Mouse (Mus musculus) lung, adult 2 months (tissue): ENCODE measurements at regions not wholly inside any gene's neighbourhood (a gene's known extent, or its start where the extent isn't known, plus 50 kb on each side); places are given as distances from the start of the nearest gene placed in this dataset.

Experiments
- DNase-seq: peaks from one replicate; pipeline ENCODE4 v3.0.0; 2022
- H3K4me1 ChIP-seq: fragments of 200-500 bp; 2 replicates; pipeline ENCODE4 v1.6.1; 2011; ENCODE audit warnings: low read length; ENCODE audit not compliant: control insufficient read depth, insufficient read depth
- H3K4me3 ChIP-seq: fragments of 200-500 bp; replicated peaks from 2 replicates; pipeline ENCODE3; 2011; ENCODE audit warnings: low read depth, mild to moderate bottlenecking, control low read depth, low read length; ENCODE audit errors: extremely low read depth
- CTCF ChIP-seq: fragments of 200-500 bp; IDR thresholded peaks from 2 replicates; pipeline ENCODE4 v1.5.1; 2011; ENCODE audit warnings: mild to moderate bottlenecking, low read length, control low read depth; ENCODE audit not compliant: insufficient read depth
- POLR2A ChIP-seq: fragments of 200-500 bp; IDR thresholded peaks from 2 replicates; pipeline ENCODE4 v1.6.1; 2011; ENCODE audit warnings: low read depth, mild to moderate bottlenecking, control low read depth, low read length, borderline replicate concordance; ENCODE audit errors: extremely low read depth
- WGBS: fragments of 180-500 bp; shearing (Covaris S2); methylation state at CpG from one replicate; pipeline ENCODE4 v1.1.7; 2018; 5-methylcytosine and 5-hydroxymethylcytosine counted together

DNA sequence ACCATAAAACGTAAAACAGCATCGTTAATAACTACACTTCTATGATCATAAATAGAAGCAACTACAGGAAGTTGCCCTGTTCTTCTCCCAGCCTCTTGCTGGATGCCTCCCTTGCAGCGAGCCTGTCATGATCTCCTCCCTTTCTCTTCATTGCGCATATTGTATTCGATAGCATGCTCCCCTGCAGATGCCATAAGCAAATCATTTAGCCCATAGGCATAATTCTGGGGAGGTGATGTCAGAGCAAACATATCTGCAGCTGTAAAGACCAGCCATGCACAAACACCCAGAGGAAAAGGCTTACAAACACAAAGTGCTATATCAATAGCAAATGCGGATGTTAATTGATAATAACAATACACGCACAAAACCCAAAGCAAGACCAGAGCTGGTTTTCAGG, 155.7 kb upstream of the Kif2a start:
- no peak for DNase-seq
- Histone ChIP-seq H3K4me3 (no peak overlapping the region), H3K4me1 (no peaks in the 10 kb centered on the region)
- 73% methylated on average over 7 of the region's 7 CpGs for WGBS
- TF ChIP-seq CTCF (no peak), POLR2A (no peak)

DNA sequence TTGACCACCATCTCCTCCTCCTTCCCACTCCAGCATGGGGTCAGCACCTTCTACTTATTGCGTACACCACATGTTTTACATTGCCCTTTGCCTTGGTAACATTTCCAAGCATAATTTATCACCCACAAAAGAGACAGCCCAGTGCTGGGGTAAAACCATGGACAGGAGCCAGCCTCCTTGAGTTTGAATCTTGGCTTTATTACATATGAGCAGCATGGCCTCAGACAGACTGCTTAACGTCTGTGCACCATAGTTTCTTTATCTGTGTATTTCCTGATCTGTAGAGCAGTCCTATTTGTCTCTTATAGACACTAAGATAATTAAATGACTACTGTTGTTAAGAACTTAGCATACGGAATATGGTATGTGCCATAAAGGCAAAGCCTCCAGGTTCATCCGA, 154.0 kb upstream of the Kif2a start:
- DNase-seq = no peak
- TF ChIP-seq CTCF (no peak), POLR2A (no peak)
- no peak overlapping the region for H3K4me3 ChIP-seq
- H3K4me1 ChIP-seq = no peaks in the 10 kb centered on the region
- 72% methylated on average over 4 of the region's 4 CpGs for WGBS

DNA sequence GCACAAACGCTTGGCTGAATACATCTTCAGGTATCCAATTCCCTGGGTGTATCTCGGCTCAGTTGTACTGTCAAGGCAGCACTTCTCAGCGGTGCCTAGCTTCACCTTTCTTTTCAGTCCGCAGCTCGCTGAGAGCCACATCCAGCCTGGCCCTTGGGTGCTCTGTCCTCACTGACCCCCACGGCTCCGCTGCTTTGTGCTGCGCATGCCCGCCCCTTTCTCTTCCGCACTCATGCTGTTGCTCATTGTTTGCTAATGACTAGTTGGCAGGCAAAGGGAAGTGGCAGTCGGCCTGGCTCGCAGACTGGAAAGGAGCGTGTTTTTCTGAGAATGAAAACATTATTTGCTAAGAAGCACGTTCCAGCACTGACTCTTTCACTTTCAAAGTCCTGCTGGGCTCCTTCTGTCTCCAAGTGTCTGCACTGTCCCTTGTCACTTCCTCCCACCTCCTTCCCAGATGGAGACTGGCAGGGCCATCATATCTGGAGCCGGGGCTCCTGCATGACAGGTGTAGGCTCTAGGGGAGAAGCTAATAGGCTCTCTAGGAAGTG, 146.7 kb upstream of the Kif2a start:
- Histone ChIP-seq H3K4me1 (no peaks in the 10 kb centered on the region), H3K4me3 (peak overlapping the region; percentile 22)
- peak; percentile 46 for DNase-seq
- 6% methylated on average over 15 of the region's 15 CpGs for WGBS
- TF ChIP-seq CTCF = no peak
- peak; percentile 52; the same call in 1 of the 2 replicates for TF ChIP-seq POLR2A

DNA sequence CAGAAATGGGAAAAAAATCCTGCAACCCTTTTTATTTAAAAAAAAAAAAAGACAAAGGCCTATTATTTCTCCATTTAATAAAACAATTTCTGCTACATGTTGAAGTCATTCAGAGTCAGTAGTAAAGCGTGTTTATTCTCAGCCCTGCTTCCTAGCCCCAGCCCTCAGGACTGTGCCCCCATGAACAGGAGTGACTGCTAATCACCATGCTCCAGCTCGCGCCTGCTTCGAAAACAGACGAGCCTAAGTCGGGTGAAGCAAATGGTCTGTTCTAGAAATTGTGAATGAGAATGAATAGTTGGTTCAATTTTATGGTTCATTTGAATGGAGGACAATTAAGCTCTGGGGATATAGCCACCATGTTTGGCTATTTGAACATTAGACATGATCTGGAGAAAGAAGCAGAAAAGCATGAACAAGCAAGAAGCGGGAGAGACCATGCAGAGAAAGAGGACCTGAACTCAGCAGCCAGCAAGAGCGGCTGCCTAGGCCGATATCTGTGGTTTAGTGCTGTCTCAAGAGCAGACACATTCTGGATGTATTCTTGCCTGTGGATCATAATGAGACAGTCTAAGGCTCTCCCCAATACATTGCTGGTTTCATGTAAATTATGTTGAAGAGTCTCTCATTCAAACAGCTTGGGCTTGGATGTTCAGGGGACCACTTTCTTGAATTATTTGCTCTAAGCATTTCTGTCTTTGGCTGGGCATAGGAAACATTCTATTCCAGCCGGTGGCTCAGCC, 146.1 kb upstream of the Kif2a start:
- Histone ChIP-seq H3K4me1 (no peaks in the 10 kb centered on the region), H3K4me3 (peak overlapping the region; percentile 22)
- no peak for DNase-seq
- 87% methylated on average over 10 of the region's 10 CpGs for WGBS
- no peak for TF ChIP-seq POLR2A
- no peak for TF ChIP-seq CTCF

DNA sequence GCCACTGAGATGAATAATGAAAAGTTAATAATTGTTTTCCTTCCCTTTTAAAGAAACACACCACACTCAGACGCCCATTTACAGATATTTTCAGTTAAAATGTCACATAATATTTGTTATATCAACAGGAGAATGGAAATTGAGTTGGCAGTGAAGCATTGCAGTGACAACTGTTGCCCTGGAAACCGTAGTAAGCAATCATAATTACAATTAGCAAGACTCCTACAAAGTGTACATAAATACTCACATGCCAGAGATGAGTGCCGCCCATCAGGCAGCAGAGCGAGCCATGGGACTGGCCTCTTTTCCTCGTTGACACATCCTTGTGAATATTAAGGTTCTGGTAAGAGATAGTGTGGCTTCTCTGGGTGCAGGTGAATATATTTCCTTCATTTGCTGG, 129.6 kb upstream of the Kif2a start:
- no peak for TF ChIP-seq CTCF
- no peak for TF ChIP-seq POLR2A
- Histone ChIP-seq H3K4me3 (no peak overlapping the region), H3K4me1 (no peaks in the 10 kb centered on the region)
- DNase-seq = no peak
- WGBS = 72% methylated on average over 5 of the region's 5 CpGs

DNA sequence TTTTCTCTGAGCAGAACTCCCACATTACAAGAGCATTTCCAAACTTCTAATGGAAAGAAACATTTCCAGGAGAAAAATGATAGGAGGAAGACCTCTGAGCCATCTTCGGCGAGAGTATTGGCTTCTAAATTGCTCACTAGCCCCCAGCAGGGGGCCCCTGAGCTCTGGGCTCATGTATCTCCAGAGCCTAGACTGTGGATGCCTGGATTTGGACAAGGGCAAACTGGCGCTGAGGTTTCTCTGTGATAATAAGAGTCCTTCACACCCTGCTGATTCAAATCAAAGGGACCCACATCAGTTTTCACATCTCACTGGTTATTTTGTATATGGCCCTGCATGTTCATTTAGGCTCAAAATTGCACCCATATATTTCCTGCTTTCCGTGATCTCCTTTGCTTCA, 119.3 kb upstream of the Kif2a start:
- no peak for TF ChIP-seq POLR2A
- Histone ChIP-seq H3K4me1 (no peaks in the 10 kb centered on the region), H3K4me3 (no peak overlapping the region)
- no peak for DNase-seq
- WGBS = 61% methylated on average over 4 of the region's 4 CpGs

DNA sequence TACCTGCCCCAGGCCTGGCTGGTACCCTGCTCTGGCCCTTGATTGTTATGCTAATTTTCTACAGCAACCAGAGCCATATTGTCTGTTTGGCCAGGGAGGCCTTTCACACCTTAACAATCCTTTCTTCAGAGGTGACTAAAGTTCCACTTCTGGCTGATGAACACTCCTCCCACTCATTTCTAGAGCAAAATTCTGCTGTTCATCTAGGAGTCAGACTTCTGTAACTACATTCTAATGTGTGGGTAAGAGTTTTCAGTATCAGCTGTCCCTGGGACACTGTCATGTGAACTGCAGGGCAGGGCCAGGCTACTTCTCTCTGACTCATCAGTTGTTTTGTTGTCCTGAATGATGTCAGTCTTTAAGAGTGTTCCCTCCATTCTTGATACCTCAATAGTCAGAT, 112.2 kb upstream of the Kif2a start:
- TF ChIP-seq CTCF (no peak), POLR2A (no peak)
- no peak for DNase-seq
- Histone ChIP-seq H3K4me1 (no peaks in the 10 kb centered on the region), H3K4me3 (no peak overlapping the region)

DNA sequence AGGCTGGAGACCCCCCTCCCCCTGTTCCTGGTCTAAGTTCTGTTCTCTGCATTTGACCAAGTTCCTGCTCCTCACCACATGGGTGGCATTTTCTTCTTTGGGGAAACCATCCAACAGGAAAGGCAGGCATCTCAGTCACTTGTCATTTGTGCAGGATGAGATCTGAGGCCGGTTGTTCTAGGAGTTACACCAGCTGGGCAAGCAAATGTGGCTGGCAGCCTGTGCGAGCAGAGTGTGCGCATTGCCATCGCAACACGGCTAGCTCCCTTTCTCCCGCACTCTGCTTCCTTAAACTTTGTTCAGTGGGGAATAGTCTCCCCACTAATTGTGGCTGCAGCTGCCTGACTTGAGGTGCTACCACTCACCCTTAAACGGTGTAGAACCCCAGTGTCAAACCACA, 104.7 kb upstream of the Kif2a start:
- no peak for DNase-seq
- no peaks in the 10 kb centered on the region for H3K4me1 ChIP-seq
- no peak for TF ChIP-seq CTCF
- no peak overlapping the region for H3K4me3 ChIP-seq
- WGBS = 83% methylated on average over 7 of the region's 7 CpGs

DNA sequence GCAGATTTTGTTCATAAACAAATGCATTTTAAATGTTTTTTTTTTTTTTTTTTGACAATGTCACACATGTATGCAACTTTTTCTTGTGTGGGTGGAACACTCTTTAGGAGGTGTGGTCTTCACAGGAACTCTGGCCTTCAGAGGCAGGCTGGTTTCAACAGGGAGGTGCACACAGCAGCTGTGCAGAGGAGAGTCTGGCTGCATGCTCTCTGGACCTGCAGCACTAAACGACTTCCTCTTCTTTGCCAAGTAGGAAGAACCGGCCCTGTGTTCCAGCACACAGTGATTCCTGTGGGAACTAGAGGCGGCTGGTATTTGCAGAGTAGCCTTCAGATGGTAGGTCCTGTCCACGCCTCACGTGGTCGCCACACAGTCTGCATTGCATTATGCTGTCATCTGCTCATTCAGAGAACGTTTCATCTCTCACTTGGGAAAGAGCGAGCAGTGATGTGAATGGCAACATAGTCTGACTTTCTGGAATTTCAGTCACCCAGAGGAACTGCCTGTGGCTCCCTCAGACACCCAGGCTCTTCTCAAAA, 102.3 kb upstream of the Kif2a start:
- WGBS = 49% methylated on average over 8 of the region's 8 CpGs
- Histone ChIP-seq H3K4me3 (no peak overlapping the region), H3K4me1 (no peaks in the 10 kb centered on the region)
- TF ChIP-seq CTCF (no peak), POLR2A (no peak)
- DNase-seq = no peak

DNA sequence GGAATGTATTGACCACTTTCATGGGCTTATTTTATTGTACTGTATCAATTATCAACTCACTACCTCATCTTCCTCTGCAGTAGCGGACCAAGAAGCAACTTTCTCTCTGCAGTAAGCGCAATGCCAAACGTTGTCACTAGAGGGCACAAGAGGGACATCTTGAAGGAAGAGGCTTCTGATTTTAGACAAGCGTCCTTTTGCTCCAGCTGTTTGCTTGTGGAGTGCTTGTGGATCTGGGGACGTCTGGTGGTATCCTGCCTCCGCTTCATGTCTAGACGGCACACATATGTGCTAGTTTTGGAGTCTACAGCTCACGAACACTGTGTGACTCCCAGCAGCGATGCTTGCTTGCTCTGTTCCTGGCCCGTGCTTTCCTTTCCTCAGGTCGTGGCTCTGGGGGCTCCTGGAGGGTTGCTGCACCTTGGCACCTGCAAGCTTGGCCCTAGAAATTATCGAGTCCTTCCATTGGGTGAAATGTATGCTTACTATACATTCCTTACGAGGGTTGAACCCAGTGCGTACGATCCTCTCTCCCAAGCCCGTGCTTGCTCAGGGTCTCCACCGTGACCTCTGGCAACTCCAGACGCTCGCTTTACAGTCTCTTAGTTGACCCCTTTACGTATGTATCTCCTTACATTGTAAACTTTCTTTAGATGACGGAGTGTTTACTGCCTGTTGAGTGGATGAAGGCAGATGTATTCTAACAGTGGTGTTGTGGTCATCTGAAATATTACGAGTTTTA, 92.2 kb upstream of the Kif2a start:
- WGBS = 51% methylated on average over 22 of the region's 22 CpGs
- TF ChIP-seq CTCF (peak; percentile 70), POLR2A (no peak)
- DNase-seq = peak; percentile 81
- H3K4me1 ChIP-seq = no peaks in the 10 kb centered on the region
- no peak overlapping the region for H3K4me3 ChIP-seq
